Mouse (Mus musculus) G1E-ER4 (cell line): Measurements from ENCODE around the gene Ccdc183. TPM values are rescaled to one million over a fixed set of nuclear protein-coding genes. Genes with fewer than 3 reads are reported as not detected.

Experiments used
- GATA1 ChIP-seq: IDR thresholded peaks from one replicate; pipeline ENCODE4 v1.8.0; 2012; ENCODE audit warnings: low read length, inconsistent platforms
- polyA plus RNA-seq: library from polyadenylated mRNA; stranded (reverse); fragments of >175 nt; gene quantifications from 2 replicates; pipeline ENCODE4 v1.2.3, GENCODE M21; 2012

The Ccdc183 gene
- polyA plus RNA-seq, 1 experiment, result not detected

- TF ChIP-seq GATA1, result no peak
Observed at GRCm38 (mm10) chr2:25621229-25622200, 4.0 kb upstream of the Ccdc183 start, which contains the start of gene Tmem141. TSS of gene Tmem141 (minus strand) at chr2:25622005.

- TF ChIP-seq GATA1, result no peak
Observed at GRCm38 (mm10) chr2:25620852-25621228, 3.4 kb upstream of the Ccdc183 start.

GRCm38 (mm10) chr2:25620386-25620785, 2.9 kb upstream of the Ccdc183 start:
- TF ChIP-seq GATA1, result no peak

GRCm38 (mm10) chr2:25616398-25616797, 1.1 kb downstream of the Ccdc183 start:
- TF ChIP-seq GATA1, result no peak

GRCm38 (mm10) chr2:25608671-25609070, 8.8 kb downstream of the Ccdc183 start:
- no peak for TF ChIP-seq GATA1

- TF ChIP-seq GATA1, result no peak
Observed at GRCm38 (mm10) chr2:25607761-25608622, 9.5 kb downstream of the Ccdc183 start, which contains the start of gene Rabl6. TSS of gene Rabl6 (minus strand) at chr2:25608521.

- TF ChIP-seq GATA1, result no peak
Observed at GRCm38 (mm10) chr2:25602526-25602925, 15.0 kb downstream of the Ccdc183 start.

GRCm38 (mm10) chr2:25600037-25600436, 17.4 kb downstream of the Ccdc183 start:
- no peak for TF ChIP-seq GATA1

GRCm38 (mm10) chr2:25598749-25599148, 18.7 kb downstream of the Ccdc183 start:
- no peak for TF ChIP-seq GATA1

GRCm38 (mm10) chr2:25596765-25597510, 20.5 kb downstream of the Ccdc183 start:
- TF ChIP-seq GATA1, result no peak

- no peak for TF ChIP-seq GATA1
Observed at GRCm38 (mm10) chr2:25591863-25592262, 25.6 kb downstream of the Ccdc183 start.

- TF ChIP-seq GATA1, result no peak
Observed at GRCm38 (mm10) chr2:25588227-25588907, 29.1 kb downstream of the Ccdc183 start.

- TF ChIP-seq GATA1, result no peak
Observed at GRCm38 (mm10) chr2:25587290-25587689, 30.2 kb downstream of the Ccdc183 start.

GRCm38 (mm10) chr2:25585601-25586000, 31.9 kb downstream of the Ccdc183 start:
- no peak for TF ChIP-seq GATA1

GRCm38 (mm10) chr2:25584856-25585255, 32.6 kb downstream of the Ccdc183 start:
- TF ChIP-seq GATA1, result no peak
